Mouse (Mus musculus) liver, postnatal 0 days (tissue): ENCODE results near the gene Tbc1d22a. TPM values are rescaled to one million over a fixed set of nuclear protein-coding genes. Genes with fewer than 3 reads are reported as not detected.
A peak's percentile ranks its signal among the peaks of the same experiment; 100 is the strongest.

Experiments
- ATAC-seq: fragments of 200-750 bp; cut with Nextera tagmentation; 2 replicates; pipeline ENCODE4 v1.8.0; 2017; ENCODE audit warnings: mild to moderate bottlenecking, moderate library complexity
- DNase-seq: peaks from one replicate; pipeline ENCODE4 v3.0.0-alpha.2; 2016
- H3K27ac ChIP-seq: fragments of 300-500 bp; sonication (generic); 2 replicates; pipeline ENCODE4 v1.5.1; 2014; ENCODE audit warnings: antibody characterized with exemption, moderate library complexity, mild to moderate bottlenecking, low read depth
- H3K27me3 ChIP-seq: fragments of 300-500 bp; sonication (generic); 2 replicates; pipeline ENCODE4 v1.6.1; 2014; ENCODE audit warnings: low read length, control low read depth, mixed read lengths; ENCODE audit not compliant: insufficient read depth
- H3K36me3 ChIP-seq: fragments of 300-500 bp; sonication (generic); replicated peaks from 2 replicates; pipeline ENCODE4 v1.6.1; 2014; ENCODE audit warnings: mild to moderate bottlenecking, control low read depth, low read length, moderate library complexity, mixed read lengths; ENCODE audit not compliant: insufficient read depth
- H3K4me1 ChIP-seq: fragments of 300-500 bp; sonication (generic); 2 replicates; pipeline ENCODE4 v1.6.1; 2014; ENCODE audit warnings: antibody characterized with exemption, mild to moderate bottlenecking, control low read depth; ENCODE audit not compliant: insufficient read depth
- H3K4me2 ChIP-seq: fragments of 300-500 bp; sonication (generic); 2 replicates; pipeline ENCODE4 v1.6.1; 2014; ENCODE audit warnings: low read depth, mild to moderate bottlenecking, low read length, moderate library complexity, mixed read lengths
- H3K4me3 ChIP-seq: fragments of 300-500 bp; sonication (generic); 2 replicates; pipeline ENCODE4 v1.5.1; 2014; ENCODE audit warnings: low read depth, low read length
- H3K9ac ChIP-seq: fragments of 300-500 bp; sonication (generic); replicated peaks from 2 replicates; pipeline ENCODE4 v1.6.1; 2014; ENCODE audit warnings: mild to moderate bottlenecking, moderate library complexity
- H3K9me3 ChIP-seq: fragments of 300-500 bp; sonication (generic); 2 replicates; pipeline ENCODE4 v1.6.1; 2016; ENCODE audit warnings: mild to moderate bottlenecking, control low read depth, low read length, mixed read lengths
- CTCF ChIP-seq: sonication (generic); IDR thresholded peaks from 2 replicates; pipeline ENCODE4 v1.5.1; 2016; ENCODE audit warnings: antibody characterized with exemption, low read depth
- EP300 ChIP-seq: IDR thresholded peaks from 2 replicates; pipeline ENCODE4 v1.6.1; 2016; ENCODE audit warnings: antibody characterized with exemption, low read depth, mild to moderate bottlenecking
- WGBS: fragments of 180-500 bp; shearing (Covaris S2); extraction: QIAGEN DNeasy Blood & Tissue Kit; methylation state at CpG from one replicate; pipeline ENCODE4 v1.1.7; 2014; ENCODE audit not compliant: insufficient replicate concordance; 5-methylcytosine and 5-hydroxymethylcytosine counted together
- polyA plus RNA-seq: library from polyadenylated mRNA; unstranded; fragments of >200 nt; fragmentation: Nextera tagmentation; extraction: Ambion mirVana; gene quantifications from 2 replicates; pipeline ENCODE4 v1.2.1, GENCODE M21; 2015

Tbc1d22a gene
- polyA plus RNA-seq, 1 experiment from 2014 or later = 6.4 TPM

GRCm38 (mm10) chr15:86226221-86226620 is 12.0 kb downstream of the Tbc1d22a start:
- H3K9me3 ChIP-seq = no peaks in the 10 kb centered on the region
- no peaks in the 10 kb centered on the region for H3K36me3 ChIP-seq
- DNase-seq (no peak), ATAC-seq (no peak)
- no peak overlapping the region for H3K4me3 ChIP-seq
- 0 out of 2 replicates have a peak, but pooled peaks cover 2% of the 10 kb centered on the region for H3K4me1 ChIP-seq
- H3K27ac ChIP-seq = no peak overlapping the region
- no peaks in the 10 kb centered on the region for H3K27me3 ChIP-seq
- TF ChIP-seq EP300 (no peak), CTCF (no peak)
- WGBS = 82% methylated on average over 5 of the region's 5 CpGs
- no peak overlapping the region for H3K9ac ChIP-seq
- no peak overlapping the region for H3K4me2 ChIP-seq

GRCm38 (mm10) chr15:86226968-86227367 is 12.7 kb downstream of the Tbc1d22a start:
- no peak overlapping the region for H3K4me3 ChIP-seq
- no peak overlapping the region for H3K9ac ChIP-seq
- 88% methylated on average over 2 of the region's 2 CpGs for WGBS
- no peaks in the 10 kb centered on the region for H3K9me3 ChIP-seq
- H3K36me3 ChIP-seq = no peaks in the 10 kb centered on the region
- no peaks in the 10 kb centered on the region for H3K27me3 ChIP-seq
- 0 out of 2 replicates have a peak, but pooled peaks cover 2% of the 10 kb centered on the region for H3K4me1 ChIP-seq
- no peak overlapping the region for H3K27ac ChIP-seq
- no peak for DNase-seq
- ATAC-seq = no peak
- no peak for TF ChIP-seq CTCF
- TF ChIP-seq EP300 = no peak
- no peak overlapping the region for H3K4me2 ChIP-seq

GRCm38 (mm10) chr15:86228186-86228585 is 13.9 kb downstream of the Tbc1d22a start:
- peak; percentile 57 for DNase-seq
- peak; percentile 40; the same call in 1 of the 2 replicates for ATAC-seq
- no peaks in the 10 kb centered on the region for H3K9me3 ChIP-seq
- no peaks in the 10 kb centered on the region for H3K36me3 ChIP-seq
- no peaks in the 10 kb centered on the region for H3K27me3 ChIP-seq
- WGBS = 34% methylated on average over 3 of the region's 3 CpGs
- H3K27ac ChIP-seq = no peak overlapping the region
- no peak overlapping the region for H3K9ac ChIP-seq
- 0 out of 2 replicates have a peak, but pooled peaks cover 2% of the 10 kb centered on the region for H3K4me1 ChIP-seq
- no peak for TF ChIP-seq EP300
- TF ChIP-seq CTCF = peak; percentile 87
- no peak overlapping the region for H3K4me3 ChIP-seq
- no peak overlapping the region for H3K4me2 ChIP-seq

- no peaks in the 10 kb centered on the region for H3K36me3 ChIP-seq
- H3K4me1 ChIP-seq = 0 out of 2 replicates have a peak, but pooled peaks cover 2% of the 10 kb centered on the region
- H3K4me3 ChIP-seq = no peak overlapping the region
- H3K27me3 ChIP-seq = no peaks in the 10 kb centered on the region
- no peaks in the 10 kb centered on the region for H3K9me3 ChIP-seq
- TF ChIP-seq CTCF (no peak), EP300 (no peak)
- 84% methylated on average over 8 of the region's 8 CpGs for WGBS
- no peak overlapping the region for H3K9ac ChIP-seq
- ATAC-seq = no peak
- H3K4me2 ChIP-seq = no peak overlapping the region
- no peak for DNase-seq
- no peak overlapping the region for H3K27ac ChIP-seq
Measured at GRCm38 (mm10) chr15:86229088-86229487, 14.8 kb downstream of the Tbc1d22a start.

GRCm38 (mm10) chr15:86229623-86230022 is 15.4 kb downstream of the Tbc1d22a start:
- no peaks in the 10 kb centered on the region for H3K9me3 ChIP-seq
- 68% methylated on average over 11 of the region's 11 CpGs for WGBS
- no peak overlapping the region for H3K4me3 ChIP-seq
- no peak overlapping the region for H3K9ac ChIP-seq
- no peaks in the 10 kb centered on the region for H3K27me3 ChIP-seq
- H3K36me3 ChIP-seq = no peaks in the 10 kb centered on the region
- no peak overlapping the region for H3K27ac ChIP-seq
- ATAC-seq = peak; percentile 16; the same call in 1 of the 2 replicates
- no peak for DNase-seq
- no peak for TF ChIP-seq EP300
- TF ChIP-seq CTCF = no peak
- no peak overlapping the region for H3K4me2 ChIP-seq
- 0 out of 2 replicates have a peak, but pooled peaks cover 2% of the 10 kb centered on the region for H3K4me1 ChIP-seq

GRCm38 (mm10) chr15:86231170-86231569 is 16.9 kb downstream of the Tbc1d22a start:
- DNase-seq (no peak), ATAC-seq (no peak)
- Histone ChIP-seq H3K4me1 (0 out of 2 replicates have a peak, but pooled peaks cover 2% of the 10 kb centered on the region), H3K4me3 (no peak overlapping the region), H3K27me3 (no peaks in the 10 kb centered on the region), H3K36me3 (no peaks in the 10 kb centered on the region), H3K9ac (no peak overlapping the region), H3K9me3 (no peaks in the 10 kb centered on the region), H3K27ac (no peak overlapping the region), H3K4me2 (no peak overlapping the region)
- no peak for TF ChIP-seq CTCF
- 78% methylated on average over 1 of the region's 1 CpGs for WGBS
